In the genomic region with DNA sequence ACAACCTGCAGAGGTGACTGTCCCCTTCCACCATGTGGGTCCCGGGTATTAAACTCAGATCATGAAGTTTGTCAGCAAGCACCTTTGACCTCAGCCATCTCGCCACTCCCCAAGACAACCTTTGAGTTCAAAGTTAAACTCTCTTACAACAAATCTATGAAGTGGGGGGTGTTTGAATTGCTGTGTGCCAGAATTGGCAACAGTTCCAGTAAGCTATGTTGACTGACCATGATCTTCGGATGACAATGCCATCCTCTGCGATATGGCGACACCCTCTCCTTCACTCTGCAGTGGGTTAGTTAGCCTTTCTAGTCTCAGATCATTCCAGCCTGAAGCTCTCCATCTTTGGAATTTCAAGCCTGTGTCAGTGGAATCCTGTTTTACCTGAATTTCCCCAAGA, we compare ENCODE assay signal across 25 mouse cellular contexts.
"Had no signal": no experiment of that assay in that cellular context is flagged by ENCODE, and none has a peak within 500 bp of the region (broad histone marks: within the 10 kb centered on the region; RNA-seq: fewer than 3 reads in every experiment).

No protein-coding gene starts in this region.

- H3K27ac ChIP-seq: gastrocnemius, adult 2 months; heart, embryonic 10.5 days; hindbrain, embryonic 10.5 days; kidney, postnatal 0 days; left cerebral cortex, adult 2 months; limb, embryonic 10.5 days; limb, embryonic 12.5 days had no signal

- H3K9ac ChIP-seq: heart, embryonic 12.5 days; hindbrain, embryonic 12.5 days; hindbrain, embryonic 14.5 days; kidney, embryonic 15.5 days; limb, embryonic 12.5 days had no signal

- H3K36me3 ChIP-seq: heart, embryonic 10.5 days; heart, embryonic 12.5 days; hindbrain, embryonic 10.5 days; hindbrain, embryonic 12.5 days; kidney, embryonic 15.5 days; limb, embryonic 10.5 days; limb, embryonic 12.5 days had no signal

- H3K4me3 ChIP-seq: gastrocnemius, adult 2 months; heart, embryonic 10.5 days; heart, embryonic 12.5 days; hindbrain, embryonic 10.5 days; hindbrain, embryonic 12.5 days; kidney, embryonic 15.5 days; left cerebral cortex, adult 2 months; limb, embryonic 10.5 days; limb, embryonic 12.5 days had no signal

- DNase-seq: gastrocnemius, adult 2 months; gastrocnemius, postnatal 10 days; gastrocnemius, postnatal 25 days; heart, adult 18-20 months; heart, postnatal 10 days; heart, postnatal 4 days; kidney, adult 11 months; kidney, adult 2 months; kidney, adult 9 months; kidney, postnatal 14 days; kidney, postnatal 36 days; layer of hippocampus, adult 9-11 months; layer of hippocampus, postnatal 36 days had no signal

- H3K27me3 ChIP-seq: heart, embryonic 12.5 days; hindbrain, embryonic 12.5 days; kidney, embryonic 15.5 days; limb, embryonic 12.5 days had no signal

- ATAC-seq: forebrain, embryonic 16.5 days; inflammation-experienced regulatory T-cells, adult 6 months had no signal

- H3K4me2 ChIP-seq: heart, embryonic 12.5 days; hindbrain, embryonic 12.5 days; hindbrain, embryonic 14.5 days; kidney, embryonic 15.5 days; limb, embryonic 12.5 days had no signal

- H3K9me3 ChIP-seq: heart, embryonic 10.5 days; heart, embryonic 12.5 days; hindbrain, embryonic 10.5 days; hindbrain, embryonic 12.5 days; kidney, embryonic 15.5 days; limb, embryonic 10.5 days; limb, embryonic 12.5 days had no signal
